Mouse (Mus musculus): ENCODE data around the gene Sorcs2.

DNA sequence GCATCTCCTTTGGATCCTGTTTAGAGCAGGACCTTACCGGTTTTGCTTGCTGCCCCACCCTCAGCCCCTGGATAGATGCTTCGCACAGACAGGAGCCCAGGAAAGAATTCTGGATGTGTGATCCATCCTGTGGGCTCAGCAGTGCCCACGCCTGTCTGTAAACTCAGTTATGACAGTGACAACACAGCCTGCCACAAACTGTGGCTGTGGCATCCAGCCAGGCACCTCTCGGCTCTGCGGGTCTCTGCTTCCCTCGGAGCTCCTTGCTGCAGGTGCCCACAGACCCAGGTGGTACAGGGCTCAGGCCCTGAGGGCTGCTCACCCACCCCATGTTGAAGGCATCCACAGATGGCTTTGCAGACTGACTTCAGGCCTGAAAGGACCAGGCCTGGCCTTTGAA lies 30.0 kb downstream of the Sorcs2 start:
- no peak for TF ChIP-seq CTCF (IDR thresholded peaks at IDR 0.05; ENCODE audit: extremely low read depth, insufficient read depth, low read length)
- TF ChIP-seq POLR2A (IDR thresholded peaks at IDR 0.05; ENCODE audit: extremely low read depth, insufficient read depth, low read length): no peak
